Mouse (Mus musculus) MEL (cell line): ENCODE measurements around the gene Pecam1. TPM values are rescaled to one million over a fixed set of nuclear protein-coding genes. Genes with fewer than 3 reads are reported as not detected.

Source experiments
- DNase-seq: peaks from one replicate; pipeline ENCODE4 v3.0.0; 2011; ENCODE audit warnings: low read depth, low spot score
- H3K27ac ChIP-seq: 2 replicates; pipeline ENCODE4 v1.5.1; 2012; ENCODE audit warnings: low read depth, mild to moderate bottlenecking, control low read depth, low read length, moderate library complexity; ENCODE audit not compliant: control insufficient read depth
- H3K27me3 ChIP-seq, 2 experiments: fragments of 150-350 bp in 1 of 2; sonication (generic) in 1 of 2; 2 replicates each; pipeline ENCODE4 v1.6.1; 2012; ENCODE audit warnings: low read length in 2 of 2, mild to moderate bottlenecking in 2 of 2, improper control_type of control experiment in 1 of 2, moderate library complexity in 1 of 2; ENCODE audit not compliant: insufficient read depth in 2 of 2, control insufficient read depth in 1 of 2
- H3K36me3 ChIP-seq, 2 experiments: 2 replicates each; pipeline ENCODE4 v1.6.1; 2012 to 2014; ENCODE audit warnings: low read length in 2 of 2, improper control_type of control experiment in 1 of 2, inconsistent platforms in 1 of 2, mild to moderate bottlenecking in 1 of 2; ENCODE audit not compliant: insufficient read depth in 2 of 2, control insufficient read depth in 1 of 2
- H3K4me1 ChIP-seq, 2 experiments: fragments of 150-350 bp in 1 of 2; sonication (generic) in 1 of 2; 2 replicates each; pipeline ENCODE4 v1.6.1; 2012; ENCODE audit warnings: low read length in 2 of 2, improper control_type of control experiment in 1 of 2, mild to moderate bottlenecking in 1 of 2; ENCODE audit not compliant: insufficient read depth in 2 of 2, control insufficient read depth in 1 of 2
- H3K4me3 ChIP-seq, 2 experiments: fragments of 150-350 bp in 1 of 2; sonication (generic) in 1 of 2; 2 replicates each; pipeline ENCODE4 v1.5.1; 2012; ENCODE audit warnings: low read depth in 2 of 2, low read length in 2 of 2, mild to moderate bottlenecking in 2 of 2, moderate library complexity in 2 of 2, control low read depth in 1 of 2, improper control_type of control experiment in 1 of 2; ENCODE audit not compliant: control insufficient read depth in 1 of 2, insufficient read depth in 1 of 2
- H3K79me2 ChIP-seq: 2 replicates; pipeline ENCODE4 v1.6.1; 2012; ENCODE audit warnings: mild to moderate bottlenecking, low read length, moderate library complexity; ENCODE audit not compliant: control insufficient read depth, poor library complexity, insufficient read depth
- H3K9ac ChIP-seq: 2 replicates; pipeline ENCODE4 v1.6.1; 2012; ENCODE audit warnings: low read depth, mild to moderate bottlenecking, control low read depth, low read length, moderate library complexity; ENCODE audit not compliant: control insufficient read depth, poor library complexity, severe bottlenecking
- H3K9me3 ChIP-seq: fragments of 150-350 bp; sonication (generic); replicated peaks from 2 replicates; pipeline ENCODE4 v1.6.1; 2012; ENCODE audit warnings: mild to moderate bottlenecking, low read length, improper control_type of control experiment, moderate library complexity; ENCODE audit not compliant: insufficient read depth
- BHLHE40 ChIP-seq: IDR thresholded peaks from 2 replicates; pipeline ENCODE4 v1.6.1; 2012; ENCODE audit warnings: low read depth, mild to moderate bottlenecking, inconsistent platforms, low read length, improper control_type of control experiment, borderline replicate concordance
- CHD2 ChIP-seq: IDR thresholded peaks from 2 replicates; pipeline ENCODE4 v1.6.1; 2011; ENCODE audit warnings: low read length, improper control_type of control experiment
- CTCF ChIP-seq, 3 experiments: IDR thresholded peaks in 2 of 3; conservative IDR thresholded peaks in 1 of 3; 2 replicates each; pipeline ENCODE4 v1.5.1; 2011 to 2012; ENCODE audit warnings: low read length in 3 of 3, low read depth in 2 of 3, mild to moderate bottlenecking in 2 of 3, improper control_type of control experiment in 1 of 3, inconsistent platforms in 1 of 3, mixed read lengths in 1 of 3, moderate library complexity in 1 of 3; ENCODE audit not compliant: control insufficient read depth in 1 of 3, insufficient read depth in 1 of 3, poor library complexity in 1 of 3, severe bottlenecking in 1 of 3
- E2F4 ChIP-seq: IDR thresholded peaks from 2 replicates; pipeline ENCODE4 v1.6.1; 2011; ENCODE audit warnings: low read depth, low read length, improper control_type of control experiment, borderline replicate concordance
- ELF1 ChIP-seq: IDR thresholded peaks from 2 replicates; pipeline ENCODE4 v1.6.1; 2014; ENCODE audit warnings: low read depth, mild to moderate bottlenecking, inconsistent platforms, low read length, improper control_type of control experiment, moderate library complexity
- EP300 ChIP-seq, 2 experiments: IDR thresholded peaks; 2 replicates each; pipeline ENCODE4 v1.6.1; 2011; ENCODE audit warnings: improper control_type of control experiment in 2 of 2, low read length in 2 of 2, low read depth in 1 of 2, mild to moderate bottlenecking in 1 of 2
- ETS1 ChIP-seq: IDR thresholded peaks from 2 replicates; pipeline ENCODE4 v1.6.1; 2012; ENCODE audit warnings: low read depth, mild to moderate bottlenecking, inconsistent platforms, low read length, improper control_type of control experiment, moderate library complexity
- GABPA ChIP-seq: IDR thresholded peaks from 2 replicates; pipeline ENCODE4 v1.6.1; 2012; ENCODE audit warnings: low read depth, mild to moderate bottlenecking, inconsistent platforms, low read length, improper control_type of control experiment, moderate library complexity
- GATA1 ChIP-seq: IDR thresholded peaks from 2 replicates; pipeline ENCODE4 v1.6.1; 2011; ENCODE audit warnings: low read depth, low read length, improper control_type of control experiment
- HCFC1 ChIP-seq: IDR thresholded peaks from 2 replicates; pipeline ENCODE4 v1.6.1; 2012; ENCODE audit warnings: low read depth, mild to moderate bottlenecking, inconsistent platforms, low read length, improper control_type of control experiment, moderate library complexity
- JUND ChIP-seq: IDR thresholded peaks from 2 replicates; pipeline ENCODE4 v1.6.1; 2011; ENCODE audit warnings: low read depth, mild to moderate bottlenecking, improper control_type of control experiment, low read length
- KAT2A ChIP-seq: conservative IDR thresholded peaks from 2 replicates; pipeline ENCODE4 v1.6.1; 2012; ENCODE audit warnings: low read depth, low read length, improper control_type of control experiment, inconsistent platforms
- MAFK ChIP-seq: IDR thresholded peaks from 2 replicates; pipeline ENCODE4 v1.6.1; 2011; ENCODE audit warnings: low read depth, mild to moderate bottlenecking, low read length, improper control_type of control experiment, borderline replicate concordance
- MAX ChIP-seq: IDR thresholded peaks from 2 replicates; pipeline ENCODE4 v1.6.1; 2011; ENCODE audit warnings: low read length, improper control_type of control experiment
- MAZ ChIP-seq: IDR thresholded peaks from 2 replicates; pipeline ENCODE4 v1.6.1; 2012; ENCODE audit warnings: low read depth, mild to moderate bottlenecking, inconsistent platforms, low read length, improper control_type of control experiment
- MEF2A ChIP-seq: IDR thresholded peaks from 2 replicates; pipeline ENCODE4 v1.6.1; 2014; ENCODE audit warnings: low read depth, mild to moderate bottlenecking, inconsistent platforms, low read length, improper control_type of control experiment; ENCODE audit not compliant: poor library complexity, insufficient replicate concordance, severe bottlenecking; ENCODE audit errors: extremely low read depth
- MXI1 ChIP-seq: IDR thresholded peaks from 2 replicates; pipeline ENCODE4 v1.6.1; 2011; ENCODE audit warnings: mild to moderate bottlenecking, low read depth, low read length, improper control_type of control experiment
- MYC ChIP-seq: IDR thresholded peaks from 2 replicates; pipeline ENCODE4 v1.6.1; 2011; ENCODE audit warnings: low read depth, mild to moderate bottlenecking, low read length, improper control_type of control experiment, moderate library complexity
- NELFE ChIP-seq: IDR thresholded peaks from 2 replicates; pipeline ENCODE4 v1.6.1; 2011; ENCODE audit warnings: low read depth, low read length, improper control_type of control experiment
- NRF1 ChIP-seq: IDR thresholded peaks from 2 replicates; pipeline ENCODE4 v1.6.1; 2014; ENCODE audit warnings: low read depth, mild to moderate bottlenecking, inconsistent platforms, low read length, improper control_type of control experiment, moderate library complexity; ENCODE audit not compliant: poor library complexity, insufficient read depth, severe bottlenecking
- POLR2A ChIP-seq, 2 experiments: IDR thresholded peaks; 2 replicates each; pipeline ENCODE4 v1.6.1; 2011 to 2012; ENCODE audit warnings: low read length in 2 of 2, mild to moderate bottlenecking in 2 of 2, control low read depth in 1 of 2, improper control_type of control experiment in 1 of 2, low read depth in 1 of 2, moderate library complexity in 1 of 2; ENCODE audit not compliant: control insufficient read depth in 1 of 2, insufficient read depth in 1 of 2, poor library complexity in 1 of 2
- POLR2AphosphoS2 ChIP-seq: IDR thresholded peaks from 2 replicates; pipeline ENCODE4 v1.6.1; 2011; ENCODE audit warnings: low read length, improper control_type of control experiment
- POLR2AphosphoS5 ChIP-seq: IDR thresholded peaks from 2 replicates; pipeline ENCODE4 v1.6.1; 2012; ENCODE audit warnings: low read depth, borderline replicate concordance, mild to moderate bottlenecking, inconsistent platforms, low read length, moderate library complexity, mixed read lengths
- RCOR1 ChIP-seq: IDR thresholded peaks from 2 replicates; pipeline ENCODE4 v1.6.1; 2012; ENCODE audit warnings: low read depth, mild to moderate bottlenecking, inconsistent platforms, low read length, improper control_type of control experiment
- SIN3A ChIP-seq: IDR thresholded peaks from 2 replicates; pipeline ENCODE4 v1.6.1; 2012; ENCODE audit warnings: low read length, improper control_type of control experiment, inconsistent platforms
- SMC3 ChIP-seq: IDR thresholded peaks from 2 replicates; pipeline ENCODE4 v1.6.1; 2011; ENCODE audit warnings: low read depth, low read length, improper control_type of control experiment
- TAL1 ChIP-seq: IDR thresholded peaks from 2 replicates; pipeline ENCODE4 v1.6.1; 2012; ENCODE audit warnings: mild to moderate bottlenecking, inconsistent platforms, low read length, moderate library complexity, mixed read lengths
- TBP ChIP-seq: IDR thresholded peaks from 2 replicates; pipeline ENCODE4 v1.8.0; 2011; ENCODE audit warnings: low read depth, low read length, improper control_type of control experiment
- TCF12 ChIP-seq: IDR thresholded peaks from 2 replicates; pipeline ENCODE4 v1.6.1; 2014; ENCODE audit warnings: low read depth, mild to moderate bottlenecking, inconsistent platforms, low read length, improper control_type of control experiment, moderate library complexity
- UBTF ChIP-seq: IDR thresholded peaks from 2 replicates; pipeline ENCODE4 v1.6.1; 2012; ENCODE audit warnings: low read depth, mild to moderate bottlenecking, inconsistent platforms, low read length, improper control_type of control experiment, moderate library complexity, borderline replicate concordance; ENCODE audit not compliant: insufficient read depth
- USF1 ChIP-seq: IDR thresholded peaks from 2 replicates; pipeline ENCODE4 v1.6.1; 2014; ENCODE audit warnings: low read depth, mild to moderate bottlenecking, inconsistent platforms, low read length, improper control_type of control experiment, moderate library complexity
- USF2 ChIP-seq, 2 experiments: IDR thresholded peaks; 2 replicates each; pipeline ENCODE4 v1.6.1; 2011 to 2012; ENCODE audit warnings: improper control_type of control experiment in 2 of 2, low read length in 2 of 2, borderline replicate concordance in 1 of 2, inconsistent platforms in 1 of 2, low read depth in 1 of 2, mild to moderate bottlenecking in 1 of 2; ENCODE audit not compliant: insufficient read depth in 1 of 2
- ZC3H11A ChIP-seq: IDR thresholded peaks from 2 replicates; pipeline ENCODE4 v1.6.1; 2012; ENCODE audit warnings: low read depth, mild to moderate bottlenecking, inconsistent platforms, low read length, improper control_type of control experiment
- ZKSCAN1 ChIP-seq: IDR thresholded peaks from 2 replicates; pipeline ENCODE4 v1.6.1; 2012; ENCODE audit warnings: low read depth, mild to moderate bottlenecking, inconsistent platforms, low read length, improper control_type of control experiment, moderate library complexity
- ZMIZ1 ChIP-seq: IDR thresholded peaks from 2 replicates; pipeline ENCODE4 v1.6.1; 2012; ENCODE audit warnings: low read depth, mild to moderate bottlenecking, inconsistent platforms, low read length, improper control_type of control experiment, moderate library complexity
- ZNF384 ChIP-seq: IDR thresholded peaks from 2 replicates; pipeline ENCODE4 v1.6.1; 2012; ENCODE audit warnings: low read depth, mild to moderate bottlenecking, inconsistent platforms, low read length, improper control_type of control experiment
- polyA plus RNA-seq, 2 experiments: library from polyadenylated mRNA; stranded (reverse) in 1 of 2; unstranded in 1 of 2; fragments of >175 nt in 1 of 2; fragments of >200 nt in 1 of 2; gene quantifications; 2 replicates each; pipeline versions ENCODE4 v1.2.1 to v1.2.4; 2012; ENCODE audit warnings: low replicate concordance in 2 of 2, low read depth in 1 of 2; ENCODE audit not compliant: insufficient read length in 2 of 2, insufficient read depth in 1 of 2, missing spikeins in 1 of 2
- total RNA-seq: library from RNA; depleted of rRNA; stranded (reverse); fragments of 300-350 nt; gene quantifications from 2 replicates; pipeline ENCODE4 v1.2.3, GENCODE M21; 2012

Gene Pecam1
- total and polyA plus RNA-seq, 3 experiments: 0.12 to 0.14 TPM; not detected in 1

DNA sequence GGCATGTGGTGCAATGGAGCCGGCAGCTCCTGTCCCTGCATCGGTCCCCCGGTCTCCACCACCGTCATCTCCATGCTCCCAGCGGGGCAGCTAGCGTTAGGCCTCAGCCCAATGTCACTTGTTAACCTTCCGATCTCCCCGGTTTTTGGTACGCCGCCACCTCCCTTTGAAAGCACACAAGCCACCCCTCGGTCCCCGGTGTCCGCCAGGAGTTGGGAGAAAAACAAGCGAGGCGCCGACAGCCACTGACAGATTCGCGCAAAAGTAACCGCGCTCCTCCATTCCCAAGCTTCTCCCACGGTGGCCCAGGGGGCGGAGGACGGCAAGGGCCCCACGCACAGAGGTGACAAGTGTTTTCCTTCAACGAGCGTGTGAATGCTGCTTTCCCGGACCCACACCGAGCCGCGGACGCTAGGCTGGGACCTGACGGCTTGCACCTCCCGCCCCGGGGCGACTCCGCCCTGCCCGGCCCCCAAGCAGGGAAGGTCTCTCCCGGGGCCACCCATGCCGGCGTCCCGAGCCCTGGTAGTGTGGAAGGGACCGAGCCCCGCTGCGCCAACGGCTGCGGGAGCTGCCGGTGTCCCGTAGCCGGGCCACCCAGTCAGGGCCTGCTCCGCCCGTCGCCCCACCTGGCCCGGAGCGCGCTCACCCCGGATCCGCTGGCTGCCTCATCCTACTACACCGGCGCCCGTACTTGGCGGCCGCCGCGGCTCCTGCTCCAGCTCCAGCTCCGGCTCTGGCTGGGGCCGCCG, 138.0 kb downstream of the Pecam1 start:
- peak overlapping the region; percentile 90 for H3K9ac ChIP-seq
- H3K4me1 ChIP-seq: peaks cover 7 to 19% of the 10 kb centered on the region in 2 experiments
- peak overlapping the region; percentile 43 for H3K27ac ChIP-seq
- H3K4me3 ChIP-seq: peak overlapping the region; percentile 73 to 98
- no peaks in the 10 kb centered on the region for H3K9me3 ChIP-seq
- peaks cover 36% of the 10 kb centered on the region for H3K79me2 ChIP-seq
- no peaks in the 10 kb centered on the region for H3K27me3 ChIP-seq
- DNase-seq: peak; percentile 81
- H3K36me3 ChIP-seq: peaks cover 0 to 15% of the 10 kb centered on the region in 2 experiments; a peak in 2 of 4 replicates
- TF ChIP-seq POLR2A (IDR thresholded peaks at IDR 0.05; ENCODE audit: control insufficient read depth in 1 of 2, insufficient read depth in 1 of 2, low read depth in 1 of 2, low read length in 2 of 2, poor library complexity in 1 of 2) (peak; percentile 71 to 95; a peak in 3 of 4 replicates), ZKSCAN1 (no peak), ZMIZ1 (peak; percentile 71), CTCF (IDR thresholded peaks at IDR 0.05 in 2 of 3, conservative IDR thresholded peaks at IDR 0.05 in 1 of 3; ENCODE audit: control insufficient read depth in 1 of 3, insufficient read depth in 1 of 3, low read depth in 2 of 3, low read length in 3 of 3, poor library complexity in 1 of 3, severe bottlenecking in 1 of 3) (no peak), CHD2 (no peak), ETS1 (no peak), KAT2A (no peak; the same call in 1 of the 2 replicates), MAZ (no peak), BHLHE40 (no peak), SIN3A (peak; percentile 57), MXI1 (peak; percentile 80), EP300 (IDR thresholded peaks at IDR 0.05; ENCODE audit: low read depth in 1 of 2, low read length in 2 of 2) (no peak), POLR2AphosphoS2 (peak; percentile 74; the same call in 1 of the 2 replicates), TAL1 (no peak), HCFC1 (peak; percentile 57; the same call in 1 of the 2 replicates), ZC3H11A (no peak), TBP (peak; percentile 39; the same call in 1 of the 2 replicates), RCOR1 (peak; percentile 24; the same call in 1 of the 2 replicates), ELF1 (no peak), POLR2AphosphoS5 (no peak), SMC3 (no peak; the same call in 1 of the 2 replicates), ZNF384 (no peak), MYC (no peak), JUND (no peak), GABPA (no peak), USF1 (no peak), UBTF (peak; percentile 96), MEF2A (no peak), GATA1 (no peak), MAFK (no peak), E2F4 (no peak), MAX (peak; percentile 51), NRF1 (no peak), USF2 (IDR thresholded peaks at IDR 0.05; ENCODE audit: borderline replicate concordance in 1 of 2, insufficient read depth in 1 of 2, low read depth in 1 of 2, low read length in 2 of 2) (no peak), TCF12 (no peak), NELFE (peak; percentile 69)
